Mouse (Mus musculus) left cerebral cortex, adult 11 months (tissue): Measurements from ENCODE around the gene Mdga1.

Experiments used
- DNase-seq: peaks from one replicate; pipeline ENCODE4 v3.0.0; 2022; ENCODE audit warnings: low spot score

Gene Mdga1

GRCm38 (mm10) chr17:29884596-29884995, 85.3 kb downstream of the Mdga1 start:
- no peak for DNase-seq

- no peak for DNase-seq
These were observed 86.5 kb downstream of the Mdga1 start for GRCm38 (mm10) chr17:29883351-29883750.

GRCm38 (mm10) chr17:29882885-29883284, 87.0 kb downstream of the Mdga1 start:
- DNase-seq, result no peak

GRCm38 (mm10) chr17:29880251-29880650, 89.6 kb downstream of the Mdga1 start:
- no peak for DNase-seq

GRCm38 (mm10) chr17:29878990-29879389, 90.9 kb downstream of the Mdga1 start:
- DNase-seq, result no peak

- DNase-seq, result no peak
These were observed 95.7 kb downstream of the Mdga1 start for GRCm38 (mm10) chr17:29874082-29874679.

GRCm38 (mm10) chr17:29873580-29874015, 96.3 kb downstream of the Mdga1 start:
- peak; percentile 86 for DNase-seq

- DNase-seq, result no peak
These were observed 99.6 kb downstream of the Mdga1 start for GRCm38 (mm10) chr17:29870316-29870715.

- DNase-seq, result no peak
These were observed 104.0 kb downstream of the Mdga1 start for GRCm38 (mm10) chr17:29865914-29866313.

- DNase-seq, result no peak
These were observed 105.4 kb downstream of the Mdga1 start for GRCm38 (mm10) chr17:29864440-29864839.

GRCm38 (mm10) chr17:29859788-29860283, 110.1 kb downstream of the Mdga1 start:
- no peak for DNase-seq

- DNase-seq, result no peak
These were observed 111.1 kb downstream of the Mdga1 start for GRCm38 (mm10) chr17:29858764-29859163.

- DNase-seq, result no peak
These were observed 113.9 kb downstream of the Mdga1 start for GRCm38 (mm10) chr17:29855702-29856580.

- DNase-seq, result no peak
These were observed 115.1 kb downstream of the Mdga1 start for GRCm38 (mm10) chr17:29854835-29855234.

GRCm38 (mm10) chr17:29854388-29854787, 115.5 kb downstream of the Mdga1 start:
- no peak for DNase-seq

GRCm38 (mm10) chr17:29852846-29853486, 116.9 kb downstream of the Mdga1 start:
- no peak for DNase-seq

- no peak for DNase-seq
These were observed 120.5 kb downstream of the Mdga1 start for GRCm38 (mm10) chr17:29849436-29849797.

GRCm38 (mm10) chr17:29848793-29849435, 121.0 kb downstream of the Mdga1 start:
- peak; percentile 31 for DNase-seq

- no peak for DNase-seq
These were observed 122.6 kb downstream of the Mdga1 start for GRCm38 (mm10) chr17:29847291-29847690.

GRCm38 (mm10) chr17:29846284-29846683, 123.6 kb downstream of the Mdga1 start:
- no peak for DNase-seq

GRCm38 (mm10) chr17:29844949-29845348, 124.9 kb downstream of the Mdga1 start:
- no peak for DNase-seq
